Mouse (Mus musculus) small intestine, adult 2 months (tissue): ENCODE measurements around the gene Vmn1r88.

Source experiments
- CTCF ChIP-seq: fragments of 200-500 bp; IDR thresholded peaks from 2 replicates; pipeline ENCODE4 v1.5.1; 2012; ENCODE audit warnings: low read depth, mild to moderate bottlenecking, control low read depth, inconsistent platforms, low read length, moderate library complexity, mixed read lengths; ENCODE audit not compliant: insufficient replicate concordance, insufficient read length; ENCODE audit errors: extremely low read depth
- POLR2A ChIP-seq: fragments of 200-500 bp; IDR thresholded peaks from 2 replicates; pipeline ENCODE4 v1.6.1; 2012; ENCODE audit warnings: low read depth, mild to moderate bottlenecking, control low read depth, inconsistent platforms, low read length, moderate library complexity

GRCm38 (mm10) chr7:13159268-13159667 lies at the start of gene Vmn1r88:
- no peak for TF ChIP-seq POLR2A
- TF ChIP-seq CTCF = no peak
